Mouse (Mus musculus) erythroblast, embryonic 14.5 days (primary cell): ENCODE results near the gene Cnot4.

ENCODE experiments used
- GATA1 ChIP-seq: IDR thresholded peaks from 2 replicates; pipeline ENCODE4 v1.6.1; 2012; ENCODE audit warnings: low read length, inconsistent platforms, mixed read lengths
- TAL1 ChIP-seq: IDR thresholded peaks from 3 replicates; pipeline ENCODE4 v1.6.1; 2012; ENCODE audit warnings: low read length, inconsistent platforms, mixed read lengths

- TF ChIP-seq GATA1: no peak
- no peak for TF ChIP-seq TAL1
These were observed 44.2 kb upstream of the Cnot4 start for GRCm38 (mm10) chr6:35177650-35178272.
